Mouse (Mus musculus) heart, postnatal 0 days (tissue): ENCODE measurements around the gene Kcnk10.

Experiments used
- CTCF ChIP-seq: IDR thresholded peaks from 2 replicates; pipeline ENCODE4 v1.5.1; 2016; ENCODE audit warnings: antibody characterized with exemption, control low read depth, low read depth
- EP300 ChIP-seq: IDR thresholded peaks from 2 replicates; pipeline ENCODE4 v1.6.1; 2016; ENCODE audit warnings: antibody characterized with exemption, low read depth

DNA sequence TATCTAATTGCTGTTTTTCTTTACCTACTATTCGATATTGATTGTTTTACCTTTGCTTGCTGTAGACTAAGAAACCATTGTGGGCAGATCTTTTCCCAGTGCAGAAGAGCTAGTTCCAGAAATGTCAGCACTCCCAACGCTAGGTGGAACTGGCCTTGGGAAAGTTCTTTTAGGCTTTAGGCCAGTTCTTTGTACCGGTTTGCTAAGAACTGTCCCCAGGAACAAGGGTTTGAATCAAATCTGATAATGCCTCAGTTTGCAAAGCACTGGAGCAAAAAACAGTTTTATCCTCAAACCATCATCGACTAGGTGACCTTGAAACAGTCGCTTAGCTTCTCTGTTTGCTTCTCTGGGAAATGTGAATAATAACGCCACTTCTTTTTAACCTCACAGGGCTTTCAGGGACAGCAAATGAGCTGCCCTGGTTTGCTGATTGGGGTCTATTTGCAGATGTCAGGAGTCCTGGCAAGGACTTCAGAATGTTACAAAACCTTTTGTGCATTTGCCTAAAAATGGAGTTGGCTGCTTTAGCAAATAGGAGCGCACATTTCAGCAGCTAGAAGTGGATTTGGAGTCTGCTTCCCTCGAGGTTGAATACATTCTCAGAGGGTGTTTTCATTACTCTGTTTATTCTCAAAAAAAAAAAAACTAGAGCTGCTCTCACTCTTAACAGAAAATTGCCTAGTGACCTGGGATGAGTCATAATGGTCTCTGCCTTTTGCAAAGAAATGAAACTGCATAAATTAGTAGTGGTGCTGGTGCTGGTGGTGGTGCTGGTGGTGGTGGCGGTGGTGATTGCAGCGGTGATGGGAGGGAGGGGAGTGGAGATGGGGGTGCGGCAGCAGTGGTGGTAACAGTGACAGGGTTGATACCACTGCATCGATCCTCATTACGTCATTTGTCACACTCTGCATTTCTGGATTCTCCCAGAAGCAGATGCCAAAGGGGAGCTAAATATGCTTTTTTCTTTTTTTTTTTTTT lies 53.5 kb downstream of the Kcnk10 start:
- no peak for TF ChIP-seq CTCF
- no peak for TF ChIP-seq EP300
